Mouse (Mus musculus) monocyte, adult 5-6 weeks (primary cell): ENCODE data around the gene Slco2b1. TPM values are rescaled to one million over a fixed set of nuclear protein-coding genes. Genes with fewer than 3 reads are reported as not detected.
A peak's percentile ranks its signal among the peaks of the same experiment; 100 is the strongest.
"Not testable (repeated sequence)": the region's sequence is repeated elsewhere in the genome, so short reads cannot be mapped to it uniquely, and the experiment has no call there.

Experiments used
- ATAC-seq: fragments of 153-309, 156-312 bp; replicated peaks from 2 replicates; pipeline ENCODE4 v1.8.0; 2017; ENCODE audit warnings: mild to moderate bottlenecking; ENCODE audit not compliant: low TSS enrichment, insufficient number of reproducible peaks, severe bottlenecking, poor library complexity, low FRiP score
- total RNA-seq: library from RNA; stranded (forward); fragments of 200-1000, 200-491, 200-594 nt; gene quantifications from 3 replicates; pipeline ENCODE4 v1.2.3, GENCODE M21; 2017

Slco2b1 gene
- 0.48 to 2.1 TPM in 2 of 3 replicates, not detected in the other for total RNA-seq

- ATAC-seq = no peak
Observed at GRCm38 (mm10) chr7:99711166-99711565, at the start of gene Slco2b1. Slco2b1 (minus strand) TSS chr7:99711340.

DNA sequence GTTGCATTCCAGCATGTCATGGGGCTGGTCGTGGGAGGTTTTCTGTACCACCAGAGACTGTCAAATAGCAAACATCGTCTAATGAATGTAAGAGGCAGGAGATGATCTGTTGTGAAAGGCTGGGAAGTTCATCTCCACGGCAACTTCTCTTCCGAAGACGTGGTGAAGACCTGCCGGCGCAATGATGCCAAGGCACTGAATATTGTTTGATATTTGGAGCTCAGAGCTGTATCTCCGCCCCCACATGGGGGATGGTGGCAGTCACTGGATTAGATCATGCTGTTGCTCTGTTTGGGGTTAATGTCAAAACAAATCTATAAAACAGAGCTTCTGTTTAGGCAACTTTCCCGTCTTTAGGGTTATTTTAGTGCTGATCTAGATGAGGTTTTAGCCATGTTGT is 28.1 kb upstream of the Slco2b1 start:
- ATAC-seq = no peak

DNA sequence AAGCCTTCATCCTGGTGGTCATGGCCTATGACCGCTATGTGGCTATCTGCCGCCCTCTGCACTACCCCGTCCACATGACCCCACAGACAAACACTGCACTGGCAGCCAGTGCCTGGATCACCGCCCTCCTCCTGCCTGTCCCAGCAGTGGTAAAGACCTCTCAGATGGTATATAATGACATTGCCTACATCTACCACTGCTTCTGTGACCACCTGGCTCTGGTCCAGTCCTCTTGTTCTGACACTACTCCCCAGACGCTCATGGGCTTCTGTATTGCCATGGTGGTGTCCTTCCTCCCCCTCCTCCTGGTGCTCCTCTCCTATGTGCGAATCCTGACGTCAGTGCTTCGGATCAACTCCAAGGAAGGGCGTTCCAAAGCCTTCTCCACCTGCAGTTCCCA is 24.4 kb upstream of the Slco2b1 start:
- not testable (repeated sequence) for ATAC-seq

GRCm38 (mm10) chr7:99734612-99735011 is 23.5 kb upstream of the Slco2b1 start:
- no peak for ATAC-seq

DNA sequence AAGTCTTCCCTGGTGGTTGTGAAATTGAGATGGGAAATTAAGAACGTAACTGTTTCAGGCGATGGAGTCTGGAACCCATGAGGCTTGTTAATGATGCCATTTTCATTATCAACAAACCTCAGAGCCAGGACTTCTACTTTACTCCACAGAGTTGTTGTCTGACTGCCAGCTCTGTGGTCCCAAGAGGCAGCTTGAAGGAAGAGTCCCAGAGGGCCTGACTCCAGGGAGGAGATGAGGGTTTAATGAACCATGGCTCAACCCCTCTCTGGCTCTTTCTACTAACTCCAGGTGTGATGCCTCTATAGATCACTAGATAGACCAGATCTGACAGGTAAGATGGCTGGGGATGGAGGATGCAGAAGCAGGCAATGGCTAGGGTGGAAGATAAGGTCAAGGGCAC is 18.8 kb upstream of the Slco2b1 start, which contains the start of gene Olfr520:
Olfr520 (plus strand) TSS at position 301 of the 400 bp plus-strand sequence.
- no peak for ATAC-seq

- ATAC-seq = no peak
Observed at GRCm38 (mm10) chr7:99716536-99716935, 5.4 kb upstream of the Slco2b1 start.

DNA sequence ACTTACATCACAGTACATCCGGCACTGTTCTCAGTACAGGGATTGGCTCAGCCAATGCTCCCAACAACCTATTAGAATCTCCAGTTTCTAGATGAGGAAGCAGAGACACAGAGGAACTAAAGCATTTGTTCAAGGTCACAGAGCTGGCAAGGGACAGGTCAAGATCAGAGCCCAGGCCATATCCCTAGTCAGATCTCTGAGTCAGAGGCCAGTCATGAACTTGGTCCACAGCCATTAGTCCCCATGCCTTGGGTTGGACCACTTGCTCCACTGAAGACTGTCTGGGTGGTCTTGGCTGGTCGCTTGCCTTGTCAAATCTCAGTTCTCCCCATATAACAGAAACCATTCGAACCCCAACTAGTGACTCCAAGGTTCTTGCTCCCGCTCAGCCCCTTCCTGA is 1.3 kb upstream of the Slco2b1 start:
- ATAC-seq = no peak

GRCm38 (mm10) chr7:99710476-99710875 is 664 bp downstream of the Slco2b1 start:
- ATAC-seq = peak; percentile 44; the same call in 1 of the 2 replicates

DNA sequence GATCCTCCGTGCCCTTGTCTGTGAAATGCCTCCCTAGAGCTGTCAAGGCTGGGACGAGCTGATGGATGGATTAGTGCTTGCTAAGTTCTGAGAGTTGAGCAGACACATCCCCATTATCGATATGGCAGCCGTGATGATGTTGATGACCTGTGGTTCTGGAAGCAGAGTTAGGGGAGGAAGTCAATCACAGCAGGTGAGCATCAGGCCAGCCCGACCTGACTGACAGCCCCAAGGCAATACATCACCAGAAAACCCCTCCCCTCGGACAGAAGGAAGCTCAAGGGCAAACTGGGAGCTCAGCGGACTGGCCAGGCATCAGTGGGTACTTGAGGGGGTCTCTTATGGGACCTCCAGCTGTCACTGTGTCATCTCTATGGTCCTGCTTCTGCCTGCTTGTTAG is 1.1 kb downstream of the Slco2b1 start:
- ATAC-seq = no peak

DNA sequence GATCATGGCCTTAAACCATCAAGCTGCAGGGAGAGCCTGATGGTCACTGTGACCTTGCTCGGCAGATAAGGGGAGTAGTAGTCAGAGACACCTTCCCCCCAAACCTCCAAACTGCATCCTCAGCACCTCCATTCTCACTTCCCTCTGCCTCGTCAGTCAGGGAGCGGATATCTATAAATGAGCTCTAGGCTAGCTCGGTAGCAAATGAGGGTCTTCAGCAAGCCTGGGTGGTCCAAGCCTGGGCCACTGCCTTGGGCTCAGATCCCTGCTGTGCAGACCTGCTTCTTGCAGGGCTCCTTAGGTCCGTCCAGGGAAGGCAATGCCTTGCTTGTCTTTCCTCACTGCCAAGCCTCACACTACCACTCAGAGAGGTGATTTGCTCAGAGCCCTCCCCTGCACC is 2.4 kb downstream of the Slco2b1 start:
- no peak for ATAC-seq

GRCm38 (mm10) chr7:99708301-99708721 is 2.8 kb downstream of the Slco2b1 start:
- ATAC-seq = no peak

DNA sequence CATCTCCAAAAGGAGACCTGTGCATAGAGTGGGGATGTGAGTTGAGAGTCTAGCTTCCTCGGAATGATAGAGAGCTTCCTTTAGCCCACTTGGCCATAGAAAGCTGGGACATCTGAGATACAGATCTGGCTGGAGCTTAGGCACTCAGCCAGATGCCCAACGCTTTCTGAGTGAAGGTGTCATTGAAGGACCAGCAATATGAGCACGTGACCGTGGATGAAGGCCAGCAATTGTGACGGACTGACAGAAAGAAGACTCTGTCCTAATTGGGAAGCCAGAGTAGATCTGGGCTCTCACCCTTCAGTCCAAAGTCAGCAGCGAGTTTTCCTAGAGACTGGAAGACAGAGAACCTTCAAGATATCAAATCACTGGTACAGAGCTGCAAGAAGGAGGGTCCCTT is 3.5 kb downstream of the Slco2b1 start:
- ATAC-seq = no peak

DNA sequence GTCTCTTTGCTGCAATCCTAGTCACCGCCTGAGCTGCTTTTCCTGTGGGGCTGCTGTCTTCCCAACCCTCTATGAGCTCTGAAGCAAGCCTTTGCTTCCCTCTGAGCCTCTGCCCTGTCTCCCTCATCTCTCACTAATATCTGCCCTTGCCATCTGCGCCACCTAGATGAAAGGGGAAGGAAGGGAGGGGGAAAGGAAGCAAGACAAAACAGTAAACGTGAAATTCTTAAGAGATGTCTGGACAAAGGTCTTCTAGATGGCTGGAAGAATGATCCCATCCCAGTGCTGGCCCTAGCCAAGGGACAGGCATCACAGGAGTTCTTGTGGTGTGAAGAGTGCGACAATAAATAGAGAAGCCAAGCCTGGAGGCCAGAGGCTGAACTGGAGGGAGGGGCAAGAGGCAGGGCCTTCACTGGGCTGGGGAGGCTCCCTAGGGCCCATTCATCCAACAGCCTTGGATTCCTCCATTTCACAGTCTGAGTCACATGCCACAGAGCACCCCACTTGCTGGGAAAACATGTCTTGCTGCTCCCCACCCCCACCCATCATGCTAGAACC is 4.0 kb downstream of the Slco2b1 start:
- no peak for ATAC-seq

- ATAC-seq = no peak
Observed at GRCm38 (mm10) chr7:99706341-99707037, 4.7 kb downstream of the Slco2b1 start.

DNA sequence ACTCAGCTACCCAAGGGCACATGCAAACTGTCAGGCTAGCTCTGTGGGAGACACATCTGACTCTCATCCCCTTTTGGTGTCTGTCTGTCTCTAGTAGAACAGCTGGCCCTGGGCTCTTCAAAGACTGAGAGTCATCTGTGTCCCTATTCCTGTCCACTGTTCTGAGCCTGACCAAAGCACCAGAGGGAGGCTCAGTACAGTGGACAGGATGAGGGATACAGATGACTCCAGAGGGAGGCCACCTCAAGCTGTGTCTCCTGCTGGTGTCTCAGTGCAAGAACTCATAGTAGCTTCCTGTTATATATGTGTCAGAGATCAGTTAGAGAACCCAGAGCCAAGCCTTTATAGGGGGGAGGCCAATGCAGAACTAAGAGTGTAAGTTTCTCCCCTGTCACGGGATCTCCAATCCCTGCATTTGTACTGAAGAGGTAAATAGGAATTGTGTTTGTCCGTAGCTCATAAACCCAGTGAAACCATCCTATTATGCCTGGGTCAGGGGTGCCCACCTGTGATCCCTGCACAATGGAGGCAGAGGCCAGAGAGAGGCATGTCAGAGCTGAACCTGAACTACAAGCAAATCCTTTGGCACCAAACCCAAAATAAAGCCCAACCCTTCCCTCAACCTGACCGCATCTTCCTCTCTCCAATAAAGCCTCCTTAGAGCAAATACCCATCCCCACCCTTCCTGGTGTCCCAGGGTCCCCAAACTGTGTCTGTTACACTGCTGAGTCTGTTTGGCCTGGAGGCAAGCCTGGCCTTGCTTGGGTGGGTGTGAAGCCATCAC is 6.2 kb downstream of the Slco2b1 start:
- ATAC-seq = no peak

GRCm38 (mm10) chr7:99702201-99702600 is 8.9 kb downstream of the Slco2b1 start:
- no peak for ATAC-seq

GRCm38 (mm10) chr7:99700641-99701040 is 10.5 kb downstream of the Slco2b1 start:
- no peak for ATAC-seq

- ATAC-seq = no peak
Observed at GRCm38 (mm10) chr7:99699709-99700151, 11.4 kb downstream of the Slco2b1 start.

DNA sequence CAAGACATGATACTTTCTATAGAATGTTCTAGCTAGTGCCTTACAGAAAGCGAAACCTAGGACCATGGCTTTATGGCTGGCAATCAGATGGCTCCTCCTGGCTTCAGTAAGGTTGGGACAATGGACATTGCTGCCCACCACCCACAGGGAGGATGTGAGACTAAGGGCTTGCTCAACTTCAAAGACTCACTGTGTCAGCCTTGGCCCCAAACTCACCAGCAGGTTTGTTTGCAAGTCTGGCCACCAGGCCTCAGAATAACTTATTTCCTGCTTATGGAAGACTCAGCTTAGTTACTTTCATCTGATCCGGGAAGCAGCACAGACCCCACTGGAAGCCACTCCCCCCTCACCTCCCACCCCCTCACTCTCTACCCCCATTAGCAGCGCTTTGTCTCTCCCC is 12.0 kb downstream of the Slco2b1 start:
- no peak for ATAC-seq

GRCm38 (mm10) chr7:99698576-99698975 is 12.6 kb downstream of the Slco2b1 start:
- no peak for ATAC-seq
